Mouse (Mus musculus) T-cell, adult 2 months (primary cell): Measurements from ENCODE around the gene Pim3.

Experiments used
- DNase-seq: peaks from one replicate; pipeline ENCODE4 v3.0.0; 2022; ENCODE audit warnings: low spot score

The Pim3 gene

DNA sequence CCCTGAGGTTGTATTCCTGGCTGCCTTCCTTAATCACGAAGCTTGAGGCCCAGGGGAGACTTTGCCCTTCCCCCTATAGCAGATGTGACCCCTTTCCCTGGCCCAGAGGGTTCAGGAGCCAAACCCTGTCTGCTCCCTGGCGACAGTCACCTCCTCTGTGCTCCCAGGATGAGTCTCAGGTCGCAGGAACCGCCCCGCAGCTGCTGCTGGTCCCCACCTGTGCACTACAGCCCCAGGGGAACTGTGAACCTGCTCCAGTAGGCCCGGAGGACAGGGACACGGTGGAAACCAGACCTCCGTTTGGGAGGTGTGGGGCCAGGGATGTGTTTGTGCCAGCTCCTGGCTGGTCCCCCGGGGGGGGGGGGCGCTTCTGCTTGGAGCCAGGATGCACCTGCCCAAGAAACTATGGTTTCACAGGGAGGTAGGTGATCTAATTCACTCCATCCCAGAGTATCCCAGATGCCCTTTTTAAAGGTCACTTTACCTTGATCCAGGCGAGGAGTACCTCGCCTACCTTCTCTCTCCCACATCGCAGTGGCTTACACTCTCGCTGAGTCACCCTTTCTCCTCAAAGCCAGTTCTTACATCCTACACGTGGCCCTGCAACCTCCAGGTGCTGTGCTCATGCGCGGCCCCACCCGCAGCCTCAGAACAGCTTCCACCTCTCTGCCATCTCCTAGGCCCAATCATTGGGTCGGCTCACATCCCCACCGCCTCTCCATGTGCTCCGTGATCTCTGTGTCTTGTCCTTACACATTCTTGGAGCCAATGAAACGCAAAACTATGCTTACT lies 19.5 kb downstream of the Pim3 start:
- DNase-seq: no peak

DNA sequence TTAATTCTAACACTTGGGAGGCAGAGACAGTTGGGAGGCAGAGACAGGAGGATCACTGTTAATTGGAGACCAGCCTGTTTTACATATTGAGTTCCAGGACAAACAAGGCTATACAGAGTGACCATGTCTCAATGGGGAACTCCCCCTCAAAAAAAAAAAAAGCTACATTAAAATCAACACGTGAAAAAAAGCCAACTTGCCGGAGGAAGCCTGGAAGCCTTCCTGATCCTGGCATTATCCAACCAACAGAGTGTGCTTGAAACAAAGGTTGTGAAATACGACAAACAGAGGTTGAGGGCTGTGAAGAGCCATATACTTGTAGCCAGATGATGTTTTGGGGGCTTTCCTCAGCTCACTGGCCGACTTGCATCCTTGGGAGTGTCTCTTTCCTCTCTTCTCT lies 20.9 kb downstream of the Pim3 start:
- DNase-seq: no peak

DNA sequence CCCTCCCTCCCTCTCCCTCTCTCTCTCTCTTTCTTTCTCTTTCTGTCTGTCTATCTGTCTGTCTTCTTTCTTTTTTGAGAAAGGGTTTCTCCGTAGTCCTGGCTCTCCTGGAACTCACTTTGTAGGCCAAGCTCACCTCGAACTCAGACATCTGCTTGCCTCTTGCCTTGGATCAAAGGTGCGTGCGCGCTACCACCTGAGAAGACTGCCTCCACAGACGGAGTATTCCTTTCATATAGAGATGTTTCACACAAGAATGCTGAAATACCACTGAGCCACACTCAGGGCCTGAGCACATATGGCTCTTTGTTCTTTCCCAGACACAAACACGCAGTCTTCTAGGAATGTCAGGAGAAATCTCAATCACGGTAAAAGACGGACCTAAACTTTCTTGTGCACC lies 21.4 kb downstream of the Pim3 start:
- no peak for DNase-seq

DNA sequence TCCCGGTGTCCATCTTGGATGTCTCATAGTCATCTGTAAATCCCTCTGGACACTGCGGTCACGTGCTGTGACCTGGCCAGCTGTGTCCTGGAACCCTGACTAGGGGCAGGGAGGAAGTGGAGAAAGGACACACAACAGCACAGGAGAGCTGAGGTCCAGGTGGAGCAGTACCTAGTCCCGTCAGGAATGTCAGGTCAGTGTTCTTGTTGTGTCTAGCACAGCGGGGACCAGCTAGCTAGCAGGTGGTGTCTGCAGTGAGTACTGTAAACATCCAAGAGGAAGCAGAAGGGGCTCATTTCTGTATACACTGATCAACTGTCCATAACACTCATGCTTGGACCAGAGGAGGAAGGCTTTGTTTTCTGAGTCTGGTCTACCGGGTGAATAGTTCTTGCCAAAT lies 23.4 kb downstream of the Pim3 start:
- no peak for DNase-seq

DNA sequence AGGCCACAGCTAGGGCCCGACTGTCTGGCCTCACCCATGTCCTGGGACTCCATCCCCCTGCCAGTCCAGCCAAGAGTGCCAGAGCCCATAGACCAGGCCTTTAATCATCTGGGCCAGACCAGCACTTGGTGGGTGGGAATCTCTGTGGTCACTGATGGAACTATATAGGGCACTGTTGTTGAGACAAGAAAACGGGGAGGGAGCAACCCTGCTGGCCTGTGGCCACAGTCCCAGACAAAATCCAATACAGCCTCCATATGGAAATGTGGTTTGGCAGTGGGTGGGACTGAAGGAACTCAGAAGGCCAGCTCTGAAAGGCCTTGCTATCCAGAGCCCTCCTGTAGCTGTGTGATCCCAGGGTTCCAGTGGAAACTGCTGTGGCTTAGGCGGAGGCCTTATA lies 27.0 kb downstream of the Pim3 start:
- DNase-seq: no peak

DNA sequence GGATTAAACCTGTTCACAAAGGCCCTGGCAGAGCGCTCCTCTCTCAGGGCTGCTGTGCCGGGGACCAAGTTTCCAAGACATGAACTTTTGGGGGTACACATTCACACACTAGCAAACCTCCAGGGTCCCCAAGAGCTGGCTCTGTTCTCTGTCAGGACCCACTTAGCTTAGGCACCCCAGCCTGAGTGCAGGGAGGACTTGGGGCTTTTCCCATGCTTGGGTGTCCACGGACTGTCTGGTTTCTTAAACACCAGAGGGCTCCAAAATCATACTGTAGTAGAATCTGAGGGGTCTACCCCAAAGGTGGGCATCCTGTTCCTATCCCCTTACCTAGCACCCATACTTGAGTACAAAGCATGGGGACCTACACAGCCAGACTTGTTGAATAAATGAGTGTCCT lies 28.0 kb downstream of the Pim3 start:
- no peak for DNase-seq

DNA sequence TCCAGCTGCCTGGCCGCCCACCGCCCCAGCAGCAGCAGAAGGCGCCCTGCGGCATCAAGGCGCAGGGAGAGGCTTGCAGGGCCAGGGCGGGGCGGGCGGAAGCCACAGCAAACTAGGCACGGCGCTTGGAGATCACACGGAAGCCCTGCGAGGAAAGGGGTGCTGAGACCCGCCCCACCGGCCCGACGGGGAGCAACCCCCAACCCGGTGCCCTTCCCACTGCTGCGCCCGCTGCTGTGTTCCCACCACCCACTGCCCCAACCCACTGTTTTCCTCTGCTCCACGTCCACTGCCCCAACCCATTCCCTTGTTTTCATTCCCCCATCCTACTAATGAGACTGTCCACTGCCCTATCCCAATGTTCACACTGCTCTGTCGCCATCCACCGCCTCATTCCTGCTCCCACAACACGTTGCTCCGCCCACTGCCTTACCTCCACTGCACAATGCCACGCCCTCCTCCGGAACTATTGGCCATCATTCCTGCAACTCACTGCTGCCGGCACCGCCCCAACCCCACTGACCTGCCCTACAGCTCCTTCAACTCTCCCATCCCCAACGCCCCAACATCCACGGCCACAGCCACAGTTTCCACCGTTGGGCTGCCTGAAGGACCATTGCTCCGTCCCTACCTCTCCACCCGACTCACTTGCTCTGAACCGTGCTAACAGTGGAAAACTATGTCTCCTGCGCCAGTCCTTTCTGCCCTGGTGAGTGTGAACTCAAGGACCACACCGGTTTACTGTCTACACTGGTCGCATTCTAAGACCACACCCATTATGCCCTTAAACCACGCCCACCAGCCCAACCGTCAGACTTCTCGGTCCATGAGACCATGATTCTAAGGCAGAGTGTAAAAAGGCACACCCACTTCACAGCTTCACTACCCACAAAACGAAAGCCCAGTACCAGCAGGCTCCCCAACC lies 29.0 kb downstream of the Pim3 start:
- DNase-seq: peak; percentile 67

DNA sequence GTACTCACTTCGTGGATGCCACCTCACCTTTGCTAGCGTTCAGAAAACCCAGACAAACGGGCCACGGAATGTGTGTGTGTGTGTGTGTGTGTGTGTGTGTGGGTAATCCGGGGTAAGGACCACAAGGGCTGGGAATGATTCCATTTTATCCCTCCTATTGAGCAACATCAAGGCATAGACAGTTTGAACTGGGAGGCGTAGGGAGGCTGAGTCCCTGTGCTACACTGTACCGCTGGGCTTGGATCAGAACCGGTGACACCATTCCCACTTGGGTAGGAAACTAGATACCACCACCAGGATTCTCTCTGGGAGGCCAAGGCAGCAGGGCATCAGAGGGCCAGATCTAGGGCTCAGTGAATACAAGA lies 29.7 kb downstream of the Pim3 start:
- no peak for DNase-seq

DNA sequence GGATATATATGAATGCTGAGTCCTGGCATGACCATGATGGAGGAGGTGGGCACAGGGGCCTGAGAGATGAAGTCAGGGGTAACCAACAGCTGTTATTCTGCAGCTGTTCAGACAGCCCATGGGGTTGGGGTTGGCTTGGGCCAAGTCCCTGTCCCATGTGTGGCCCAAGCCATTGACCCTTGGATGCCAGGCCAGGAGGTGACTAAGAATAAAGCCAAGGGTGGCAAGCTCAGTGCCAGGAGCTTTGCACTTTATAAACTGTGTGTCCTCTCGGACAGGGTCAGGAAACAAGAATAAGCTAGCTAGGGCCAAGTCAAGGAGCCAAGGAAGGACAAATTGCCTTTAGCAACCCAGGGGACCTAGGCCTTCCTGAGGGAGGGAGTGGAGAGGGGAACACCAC lies 30.3 kb downstream of the Pim3 start:
- no peak for DNase-seq

DNA sequence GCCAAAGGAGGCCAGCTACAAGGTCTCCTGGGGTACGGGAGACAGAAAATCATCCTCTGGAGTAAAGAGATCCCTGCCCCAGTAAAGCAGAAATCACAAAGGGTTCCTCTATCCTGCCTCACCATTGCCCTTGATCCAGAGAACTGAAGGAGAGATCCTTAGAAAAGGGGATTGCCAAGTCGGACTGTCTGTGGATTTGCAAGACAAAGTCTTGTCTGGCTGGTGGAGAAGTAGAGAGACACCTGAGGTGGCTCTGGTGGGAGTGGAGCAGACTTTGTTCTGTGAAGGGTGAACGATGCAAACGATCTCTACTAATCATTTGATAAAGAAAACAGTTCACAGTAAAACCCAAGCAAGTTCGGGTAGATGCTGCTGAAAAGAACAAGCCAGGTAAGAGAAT lies 30.9 kb downstream of the Pim3 start:
- no peak for DNase-seq

DNA sequence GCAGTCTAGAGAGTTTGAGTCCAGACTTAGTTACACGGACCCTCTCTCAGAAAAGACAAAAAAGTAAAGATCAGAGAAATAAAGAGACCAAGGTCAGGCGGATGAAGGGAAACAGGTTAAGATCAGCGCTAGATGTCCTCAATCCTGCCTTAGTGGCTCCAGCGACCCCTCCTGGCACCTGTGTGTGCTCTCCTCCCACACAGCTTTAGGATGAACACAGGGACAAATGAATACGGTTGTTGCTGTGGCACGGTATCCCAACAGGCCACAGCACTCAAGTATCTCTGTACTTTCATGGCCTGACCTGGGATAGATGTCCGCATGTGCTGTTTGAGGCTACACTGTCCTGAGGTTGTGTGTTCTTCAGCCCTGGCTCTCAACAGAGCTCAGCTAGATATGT lies 33.1 kb downstream of the Pim3 start:
- no peak for DNase-seq

DNA sequence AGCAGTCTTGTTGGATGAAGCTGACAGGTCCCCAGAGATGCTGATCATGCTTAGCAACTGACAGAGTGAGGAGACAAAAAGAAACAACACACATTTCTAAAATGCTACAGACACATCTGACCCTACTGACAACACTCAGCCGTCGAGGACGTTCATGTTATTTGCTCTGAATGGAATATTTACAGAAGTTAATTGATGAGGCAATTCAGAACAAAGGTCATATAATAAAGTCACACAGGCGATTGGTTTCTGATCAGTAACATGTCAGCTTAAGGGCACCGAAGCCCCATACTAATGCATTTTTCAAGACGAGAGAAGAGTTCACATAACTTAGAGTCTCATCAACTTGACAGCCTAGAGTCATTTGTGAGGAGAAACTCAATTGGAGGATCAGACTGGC lies 33.9 kb downstream of the Pim3 start:
- no peak for DNase-seq

DNA sequence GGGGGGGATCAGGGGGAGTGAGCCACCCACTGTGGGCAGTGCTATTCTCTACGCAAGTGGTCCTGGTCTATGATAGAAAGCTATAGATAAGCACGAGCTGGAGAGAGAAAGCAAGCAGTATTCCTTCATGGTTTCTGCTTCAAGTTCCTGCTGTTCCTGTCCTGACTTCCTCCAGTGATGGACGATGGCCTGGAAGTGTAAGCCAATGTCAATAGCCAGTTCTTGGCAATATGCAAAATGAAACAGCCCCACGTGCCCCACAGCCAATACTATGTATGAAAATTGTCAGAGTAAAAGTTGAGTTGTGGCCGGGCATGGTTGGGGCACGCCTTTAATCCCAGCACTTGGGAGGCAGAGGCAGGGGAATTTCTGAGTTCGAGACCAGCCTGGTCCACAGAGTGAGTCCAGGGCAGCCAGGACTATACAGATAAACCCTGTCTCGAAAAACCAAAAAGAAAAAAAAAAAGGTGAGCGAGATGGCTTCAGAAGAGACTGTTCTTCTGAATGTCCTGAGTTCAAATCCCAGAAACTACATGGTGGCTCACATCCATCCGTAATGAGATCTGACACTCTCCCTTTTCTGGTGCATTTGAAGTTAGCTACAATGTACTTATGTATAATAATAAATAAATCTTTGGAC lies 34.5 kb downstream of the Pim3 start:
- no peak for DNase-seq

DNA sequence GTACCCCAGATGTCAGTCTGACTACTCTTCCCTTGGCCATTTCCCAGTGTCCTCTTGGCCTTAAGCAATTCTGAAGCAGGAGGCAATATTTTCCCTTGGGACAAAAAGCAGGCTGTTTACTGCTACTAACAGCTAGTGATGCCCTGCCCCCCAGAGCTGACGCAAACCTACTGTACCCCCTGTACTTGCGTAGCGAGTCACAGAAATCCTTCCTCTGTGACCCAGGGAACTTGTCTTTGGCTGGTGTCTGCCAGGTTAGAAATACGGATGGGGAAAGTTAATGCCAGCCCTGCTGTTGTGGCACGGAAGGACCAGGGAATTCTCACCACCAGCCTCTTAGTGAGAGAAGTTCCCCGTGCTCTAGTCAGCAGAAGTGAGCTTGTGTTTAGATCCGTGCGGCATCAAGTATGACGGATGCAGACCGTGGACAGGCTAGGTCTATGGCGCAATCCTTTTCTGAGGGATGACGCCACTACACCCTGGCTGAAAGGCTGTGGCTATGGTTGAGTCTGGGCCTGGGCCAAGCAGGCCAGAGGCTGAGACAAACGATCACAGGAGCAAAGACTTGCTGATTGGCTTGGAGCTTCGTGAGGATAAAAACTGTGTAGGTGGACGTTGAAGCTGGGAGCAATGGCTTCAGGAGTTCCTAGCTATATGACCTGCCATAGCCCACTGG lies 40.4 kb downstream of the Pim3 start:
- DNase-seq: no peak

DNA sequence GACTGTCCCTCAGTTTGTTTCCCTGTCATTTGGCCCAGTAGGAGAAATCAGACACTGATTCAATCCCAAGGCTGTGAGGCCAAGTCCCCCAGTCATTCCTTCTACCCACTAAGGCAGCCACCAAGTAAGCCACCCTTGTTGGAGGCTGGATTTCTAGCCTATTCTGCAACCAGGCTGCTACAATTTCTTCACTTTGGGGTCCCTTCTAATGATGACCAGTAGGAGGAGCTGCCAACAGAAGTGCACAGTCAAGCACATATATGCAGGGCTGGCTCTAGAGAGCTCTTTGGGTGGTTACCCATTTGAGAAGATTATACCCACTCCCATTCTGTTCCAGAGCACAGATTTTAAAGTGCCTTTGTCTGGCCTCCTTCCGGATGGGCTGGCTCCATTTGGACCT lies 41.1 kb downstream of the Pim3 start:
- DNase-seq: no peak

DNA sequence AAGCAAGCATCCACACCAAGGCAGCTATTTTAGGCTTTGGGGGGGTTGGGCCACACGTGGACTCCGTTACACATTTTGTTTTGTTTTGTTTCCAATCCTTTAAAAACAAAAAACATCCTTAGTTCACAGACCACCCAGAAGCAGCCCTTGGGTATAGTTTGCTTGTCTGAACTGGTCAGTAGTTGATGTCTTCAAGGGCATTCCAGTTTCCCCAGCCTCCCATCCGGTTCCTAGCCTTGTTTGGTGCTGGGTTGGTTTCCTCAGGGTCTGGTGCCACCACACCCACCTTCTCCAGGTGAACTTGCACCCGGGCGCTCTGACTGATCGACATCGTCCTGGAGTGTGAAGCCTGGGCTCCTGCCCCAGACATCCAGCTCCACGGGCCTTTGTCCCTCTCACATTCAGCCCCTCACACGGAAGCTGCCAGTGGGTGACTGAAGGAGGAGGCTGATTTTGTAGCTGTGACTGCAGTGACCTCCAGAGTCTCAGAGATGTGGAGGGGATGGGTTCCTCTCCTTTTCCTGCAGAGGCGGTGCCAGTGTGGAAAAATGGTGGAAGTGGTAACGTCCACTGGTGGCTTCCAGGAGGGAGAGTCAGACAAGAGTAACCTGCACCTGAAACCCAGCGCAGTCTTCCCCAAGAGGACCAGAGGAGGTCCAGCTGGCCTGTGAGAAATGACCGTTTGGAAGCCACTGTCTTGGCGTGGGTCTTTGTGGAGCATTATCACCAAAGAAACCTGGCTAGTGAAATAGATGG lies 42.2 kb downstream of the Pim3 start:
- DNase-seq: no peak

DNA sequence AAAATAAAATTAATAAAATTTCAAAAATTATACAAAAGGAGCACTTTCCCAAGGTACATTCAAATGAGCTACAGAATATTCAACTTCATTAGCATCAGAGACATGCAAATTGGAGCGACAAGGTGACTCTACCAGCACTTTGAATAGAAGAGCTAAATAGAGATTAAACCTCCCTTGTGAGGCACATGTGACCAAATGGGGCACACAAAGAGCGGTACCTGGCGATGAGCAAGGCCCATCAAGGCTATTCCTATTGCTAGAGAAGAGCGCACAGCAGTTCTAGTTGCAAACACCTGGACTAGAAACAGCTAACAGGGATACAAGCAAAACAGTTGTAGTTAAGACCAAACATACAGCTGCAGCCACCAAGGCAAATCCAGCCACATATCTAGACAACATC lies 44.4 kb downstream of the Pim3 start:
- DNase-seq: no peak

DNA sequence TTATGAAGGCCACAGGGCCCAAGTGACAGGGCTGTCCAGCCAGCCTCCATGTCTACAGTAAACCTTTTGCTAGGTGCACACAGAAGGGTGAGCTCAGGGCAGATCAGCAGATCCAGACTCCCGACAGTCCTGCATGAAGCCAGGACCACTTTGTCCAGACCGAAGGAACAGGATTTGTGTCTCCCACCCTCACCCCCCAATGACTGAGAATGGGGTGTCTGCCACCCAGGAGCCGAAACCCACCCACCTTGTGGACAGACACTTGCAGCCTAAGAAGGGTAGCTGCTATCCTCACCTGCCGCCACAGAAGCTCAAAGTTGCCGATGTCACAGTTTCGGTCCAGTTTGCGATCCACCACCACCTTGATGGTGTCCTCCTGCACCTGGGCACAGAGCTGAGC lies 53.1 kb downstream of the Pim3 start:
- DNase-seq: no peak
